Mouse (Mus musculus) layer of hippocampus, postnatal 14 days (tissue): ENCODE results near the gene Lrfn4. TPM values are rescaled to one million over a fixed set of nuclear protein-coding genes. Genes with fewer than 3 reads are reported as not detected.

Experiments used
- DNase-seq, 2 experiments: peaks; one replicate each; pipeline ENCODE4 v3.0.0; 2021 to 2022; ENCODE audit warnings: low spot score in 2 of 2, mixed read lengths in 1 of 2
- microRNA-seq, 2 experiments: library from miRNA; unstranded; fragments of <30 nt; microRNA quantifications; one replicate each; pipeline ENCODE4 v1.2.0; 2021
- total RNA-seq, 2 experiments: library from RNA; stranded (reverse); gene quantifications; 2 replicates each; pipeline ENCODE4 v1.2.3; 2021

Gene Lrfn4
- total RNA-seq, 2 experiments from 2014 or later, result 50.9 to 53.1 TPM

- DNase-seq, result no peak
These were observed 45.2 kb downstream of the Lrfn4 start for GRCm38 (mm10) chr19:4570237-4570613.

GRCm38 (mm10) chr19:4569356-4570236 is 45.9 kb downstream of the Lrfn4 start:
- DNase-seq, result peak; percentile 34 to 45

GRCm38 (mm10) chr19:4568832-4569231 is 46.6 kb downstream of the Lrfn4 start:
- no peak for DNase-seq

- no peak for DNase-seq
These were observed 47.8 kb downstream of the Lrfn4 start for GRCm38 (mm10) chr19:4567665-4568064.

GRCm38 (mm10) chr19:4566880-4567279 is 48.6 kb downstream of the Lrfn4 start:
- DNase-seq, result no peak

- no peak for DNase-seq
These were observed 49.8 kb downstream of the Lrfn4 start for GRCm38 (mm10) chr19:4565678-4566077.

Small RNA genes lying within 50 kb of the gene (microRNA-seq; reads per million reads assigned to microRNA genes)
- gene Mir6986, result 3.2 to 3.7 reads per million in 2 experiments

Other genes starting within 250 kb of the Lrfn4 start
- gene Kdm2a, start 217.4 kb downstream of the Lrfn4 start, total RNA-seq, result 10 to 100 TPM; 69.3 to 73.2 TPM
- gene Rhod, start 176.2 kb downstream of the Lrfn4 start, total RNA-seq, result 1 to 10 TPM; 2.0 to 2.2 TPM
- gene Syt12, start 138.2 kb downstream of the Lrfn4 start, total RNA-seq, result 10 to 100 TPM; 34.7 to 37.7 TPM
- not detected for gene 2010003K11Rik, start 117.1 kb downstream of the Lrfn4 start, total RNA-seq
- gene Pcx, start 105.2 kb downstream of the Lrfn4 start, total RNA-seq, result 10 to 100 TPM; 56.6 to 63.9 TPM
- 10 to 100 TPM; 16.7 to 18.2 TPM for gene Rce1, start 10.0 kb upstream of the Lrfn4 start, total RNA-seq
- gene Gm960, start 83.0 kb upstream of the Lrfn4 start, total RNA-seq, result 1 to 10 TPM; 1.9 to 2.1 TPM
- 100 to 1,000 TPM; 663 to 667 TPM for gene Sptbn2, start 95.5 kb upstream of the Lrfn4 start, total RNA-seq
- 10 to 100 TPM; 14.3 to 14.4 TPM for gene Rbm4b, start 140.8 kb upstream of the Lrfn4 start, total RNA-seq
- gene Rbm4, start 178.2 kb upstream of the Lrfn4 start, total RNA-seq, result 10 to 100 TPM; 72.9 to 74.7 TPM
- 10 to 100 TPM; 19.9 to 21.4 TPM for gene Gm21992, start 195.9 kb upstream of the Lrfn4 start, total RNA-seq
- gene Rbm14, start 196.0 kb upstream of the Lrfn4 start, total RNA-seq, result 10 to 100 TPM; 56.1 to 57.2 TPM
- 10 to 100 TPM; 42.6 to 43.6 TPM for gene Ccs, start 223.7 kb upstream of the Lrfn4 start, total RNA-seq
- 1 to 10 TPM; 2.0 TPM for gene Ccdc87, start 223.7 kb upstream of the Lrfn4 start, total RNA-seq
- gene Ctsf, start 239.5 kb upstream of the Lrfn4 start, total RNA-seq, result 100 to 1,000 TPM; 103 to 125 TPM